Mouse (Mus musculus): ENCODE measurements around the gene Igsf8.

DNA sequence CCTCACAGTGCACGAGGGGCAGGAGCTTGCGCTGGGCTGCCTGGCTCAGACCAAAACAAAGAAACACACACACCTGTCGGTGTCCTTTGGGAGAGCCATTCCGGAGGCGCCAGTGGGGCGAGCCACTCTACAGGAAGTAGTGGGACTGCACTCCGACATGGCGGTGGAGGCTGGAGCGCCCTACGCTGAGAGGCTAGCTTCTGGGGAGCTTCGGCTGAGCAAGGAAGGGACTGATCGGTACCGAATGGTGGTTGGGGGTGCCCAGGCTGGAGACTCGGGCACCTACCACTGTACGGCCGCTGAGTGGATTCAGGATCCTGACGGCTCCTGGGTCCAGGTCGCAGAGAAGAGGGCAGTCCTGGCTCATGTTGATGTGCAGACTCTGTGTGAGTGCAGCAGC is 56.0 kb downstream of the Igsf8 start:
- TF ChIP-seq CTCF (IDR thresholded peaks at IDR 0.05; ENCODE audit: control insufficient read depth, insufficient read depth, insufficient read length) (no peak), USF1 (IDR thresholded peaks at IDR 0.05; ENCODE audit: low read depth) (no peak), MAX (IDR thresholded peaks at IDR 0.05) (no peak), FOSL1 (IDR thresholded peaks at IDR 0.05; ENCODE audit: insufficient read depth, low read length, poor library complexity, severe bottlenecking) (no peak), CEBPB (IDR thresholded peaks at IDR 0.05; ENCODE audit: low read depth) (no peak)

Data from C2C12 (cell line).